Mouse (Mus musculus) lung, postnatal 0 days (tissue): ENCODE measurements around the gene Slc25a17.

ENCODE experiments used
- CTCF ChIP-seq: IDR thresholded peaks from 2 replicates; pipeline ENCODE4 v1.5.1; 2016; ENCODE audit warnings: antibody characterized with exemption, mild to moderate bottlenecking
- EP300 ChIP-seq: IDR thresholded peaks from 2 replicates; pipeline ENCODE4 v1.6.1; 2016; ENCODE audit warnings: antibody characterized with exemption, mild to moderate bottlenecking, control low read depth

DNA sequence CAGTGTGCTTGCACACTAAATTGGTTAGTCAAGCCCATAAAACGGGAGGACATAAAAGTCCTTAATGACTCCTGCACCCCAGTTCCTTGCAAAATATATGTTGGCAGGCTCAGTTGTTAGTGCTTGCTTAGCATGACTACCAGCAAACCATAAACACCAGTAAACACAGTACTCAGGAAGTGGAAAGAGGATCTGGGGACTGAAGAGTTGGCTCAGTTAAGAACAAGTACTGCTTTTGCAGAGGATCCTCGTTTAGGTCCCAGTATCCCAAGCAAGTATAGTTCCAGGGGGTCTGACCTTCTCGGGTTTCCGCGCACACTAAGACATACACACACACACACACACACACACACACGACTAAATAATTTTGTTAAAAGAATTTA lies 401 bp upstream of the Slc25a17 start:
- no peak for TF ChIP-seq CTCF
- TF ChIP-seq EP300: peak; percentile 52
